Comparison of ENCODE assay signal across 7 mouse cellular contexts in genomic region chr15:78851505-78852153, GRCm38 (mm10). TPM values are rescaled to one million over a fixed set of nuclear protein-coding genes. Genes with fewer than 3 reads are reported as not detected.
A peak's percentile ranks its signal among the peaks of the same experiment; 100 is the strongest.
DNase-seq lines count a peak whose midpoint lies in the region; ATAC-seq lines count a peak whose summit lies in the region.

No protein-coding gene starts in this region.

- peaks cover 29% of the 10 kb centered on the region; the same call in 1 of the 2 replicates for H3K27me3 ChIP-seq in midbrain, embryonic 12.5 days

- H3K9me3 ChIP-seq in midbrain, embryonic 12.5 days: no peaks in the 10 kb centered on the region

- peak; percentile 85 for ATAC-seq in midbrain, embryonic 12.5 days (ENCODE audit: low FRiP score, low read depth)

- DNase-seq in adrenal gland, adult 2 months: peak; percentile 91
- peak; percentile 89 for DNase-seq in embryo, embryonic 9.5 days (ENCODE audit: extremely low spot score)
- DNase-seq in heart, adult 11 months: peak; percentile 99
- peak; percentile 86 for DNase-seq in kidney, adult 11 months
- peak; percentile 96 for DNase-seq in left cerebral cortex, postnatal 4 days
- peak; percentile 79 for DNase-seq in skeletal muscle tissue, adult 2 months (ENCODE audit: low read depth, low spot score)

- peaks cover 7% of the 10 kb centered on the region; the same call in 1 of the 2 replicates for H3K4me1 ChIP-seq in midbrain, embryonic 12.5 days

- peak overlapping the region; percentile 34; the same call in 1 of the 2 replicates for H3K4me2 ChIP-seq in midbrain, embryonic 12.5 days (replicated peaks)

- WGBS in midbrain, embryonic 12.5 days: 15% methylated on average over 13 of the region's 13 CpGs

- H3K4me3 ChIP-seq in midbrain, embryonic 12.5 days: no peak overlapping the region

- no peaks in the 10 kb centered on the region for H3K36me3 ChIP-seq in midbrain, embryonic 12.5 days

- intact Hi-C loops in left cerebral cortex, postnatal 4 days (cut with DNase I): no loop called here

- H3K9ac ChIP-seq in midbrain, embryonic 12.5 days (replicated peaks): 0 out of 2 replicates have a peak overlapping the region, but pooled peaks have one; percentile 11

- no peak overlapping the region for H3K27ac ChIP-seq in midbrain, embryonic 12.5 days (replicated peaks)

RNA-seq across cellular contexts. Expression of gene Lgals2, which starts 3.7 kb away (rescaled TPM):
- total RNA-seq in adrenal gland, adult 2 months (2021): 1 to 10 TPM in 1 of 2 experiments, under 1 TPM in 1; 0.52 to 1.8 TPM
- 0.73 and 0.74 TPM in 2 replicates for polyA plus RNA-seq in adrenal gland, adult 2 months (2012; rRNA removed)
- not detected for total RNA-seq in left cerebral cortex, postnatal 4 days (2021)
- polyA plus RNA-seq in midbrain, embryonic 12.5 days (2016; fragmentation: Nextera tagmentation; extraction: Ambion mirVana): 0.56 TPM in 1 of 2 replicates, not detected in the other

RNA-seq across cellular contexts. Expression of gene Cdc42ep1, which starts 9.2 kb away (rescaled TPM):
- 10 to 100 TPM; 36.9 to 57.2 TPM for total RNA-seq in adrenal gland, adult 2 months (2021)
- 100 and 122 TPM in 2 replicates for polyA plus RNA-seq in adrenal gland, adult 2 months (2012; rRNA removed)
- 1 to 10 TPM; 8.3 to 9.1 TPM for total RNA-seq in left cerebral cortex, postnatal 4 days (2021)
- 11.5 and 11.9 TPM in 2 replicates for polyA plus RNA-seq in midbrain, embryonic 12.5 days (2016; fragmentation: Nextera tagmentation; extraction: Ambion mirVana)

RNA-seq across cellular contexts. Expression of gene Gga1, which starts 25.4 kb away (rescaled TPM):
- total RNA-seq in adrenal gland, adult 2 months (2021): 10 to 100 TPM; 51.9 to 56.2 TPM
- 138 and 147 TPM in 2 replicates for polyA plus RNA-seq in adrenal gland, adult 2 months (2012; rRNA removed)
- total RNA-seq in left cerebral cortex, postnatal 4 days (2021): 10 to 100 TPM; 59.3 to 65.6 TPM
- 50.9 and 52.7 TPM in 2 replicates for polyA plus RNA-seq in midbrain, embryonic 12.5 days (2016; fragmentation: Nextera tagmentation; extraction: Ambion mirVana)

RNA-seq across cellular contexts. Expression of gene Gm49510, which starts 47.8 kb away (rescaled TPM):
- not detected for total RNA-seq in adrenal gland, adult 2 months (2021)
- not detected in 2 replicates for polyA plus RNA-seq in adrenal gland, adult 2 months (2012; rRNA removed)
- total RNA-seq in left cerebral cortex, postnatal 4 days (2021): not detected
- polyA plus RNA-seq in midbrain, embryonic 12.5 days (2016; fragmentation: Nextera tagmentation; extraction: Ambion mirVana): 0.10 TPM in 1 of 2 replicates, not detected in the other

RNA-seq across cellular contexts. Expression of gene Sh3bp1, which starts 47.9 kb away (rescaled TPM):
- total RNA-seq in adrenal gland, adult 2 months (2021): 10 to 100 TPM in 1 of 2 experiments, 1 to 10 TPM in 1; 4.6 to 11.0 TPM
- polyA plus RNA-seq in adrenal gland, adult 2 months (2012; rRNA removed): 54.1 and 60.0 TPM in 2 replicates
- 1 to 10 TPM; 5.4 to 6.0 TPM for total RNA-seq in left cerebral cortex, postnatal 4 days (2021)
- 8.2 and 9.3 TPM in 2 replicates for polyA plus RNA-seq in midbrain, embryonic 12.5 days (2016; fragmentation: Nextera tagmentation; extraction: Ambion mirVana)
